Mouse (Mus musculus): ENCODE measurements around the gene Taar5. TPM values are rescaled to one million over a fixed set of nuclear protein-coding genes. Genes with fewer than 3 reads are reported as not detected.

Gene Taar5
- polyA plus RNA-seq (2012; fragmentation: generic; extraction: Trizol) = not detected
- long read RNA-seq, experiment 1 = 0 reads
- long read RNA-seq, experiment 2 = 0 reads

- Histone ChIP-seq H3K79me2 (ENCODE audit: control insufficient read depth, insufficient read depth) (no peaks in the 10 kb centered on the region), H3K4me3 (ENCODE audit: insufficient read depth, poor library complexity, severe bottlenecking) (no peak within 1 kb of the TSS), H3K27me3 (ENCODE audit: control insufficient read depth, insufficient read depth, insufficient read length) (peaks cover 18% of the 10 kb centered on the region), H3ac (ENCODE audit: control insufficient read depth, insufficient read length, low read depth) (no peak within 1 kb of the TSS), H3K79me3 (ENCODE audit: low read depth) (no peaks in the 10 kb centered on the region), H3K36me3 (ENCODE audit: control insufficient read depth, insufficient read depth) (no peaks in the 10 kb centered on the region)
- TF ChIP-seq MYOG (IDR thresholded peaks at IDR 0.05; ENCODE audit: control insufficient read depth, extremely low read depth, insufficient read length) (no peak), MAX (IDR thresholded peaks at IDR 0.05) (no peak), USF1 (IDR thresholded peaks at IDR 0.05; ENCODE audit: low read depth) (no peak), MYOD1 (IDR thresholded peaks at IDR 0.05; ENCODE audit: control insufficient read depth, insufficient read length, low read depth) (no peak), CTCF (IDR thresholded peaks at IDR 0.05; ENCODE audit: control insufficient read depth, insufficient read depth, insufficient read length) (no peak)
These were observed at the start of gene Taar5 for GRCm38 (mm10) chr10:23970656-23971165. Gene Taar5 (plus strand): TSS chr10:23970706.

DNA sequence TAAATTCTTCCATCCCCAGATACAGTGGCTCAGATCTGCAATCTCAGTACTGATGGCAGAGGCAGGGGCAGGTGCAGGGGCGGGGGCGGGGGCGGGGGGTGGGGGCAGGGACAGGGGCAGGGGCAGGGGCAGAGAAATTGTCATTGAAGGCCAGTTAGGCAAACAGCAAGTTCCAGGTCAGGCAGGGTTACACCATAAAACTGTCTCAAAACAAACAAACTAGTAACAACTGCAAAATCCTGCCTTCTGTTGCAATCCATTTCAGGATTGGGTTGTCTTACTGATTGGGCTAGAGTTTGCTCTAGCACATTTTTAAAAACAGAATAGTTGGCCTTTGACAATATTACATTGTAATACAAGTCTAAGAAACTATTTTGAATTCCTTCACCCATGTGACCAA is 48.0 kb upstream of the Taar5 start:
- Histone ChIP-seq H3K4me3 (ENCODE audit: insufficient read depth, poor library complexity, severe bottlenecking) (no peak overlapping the region), H3K27me3 (ENCODE audit: control insufficient read depth, insufficient read depth, insufficient read length) (no peaks in the 10 kb centered on the region)

DNA sequence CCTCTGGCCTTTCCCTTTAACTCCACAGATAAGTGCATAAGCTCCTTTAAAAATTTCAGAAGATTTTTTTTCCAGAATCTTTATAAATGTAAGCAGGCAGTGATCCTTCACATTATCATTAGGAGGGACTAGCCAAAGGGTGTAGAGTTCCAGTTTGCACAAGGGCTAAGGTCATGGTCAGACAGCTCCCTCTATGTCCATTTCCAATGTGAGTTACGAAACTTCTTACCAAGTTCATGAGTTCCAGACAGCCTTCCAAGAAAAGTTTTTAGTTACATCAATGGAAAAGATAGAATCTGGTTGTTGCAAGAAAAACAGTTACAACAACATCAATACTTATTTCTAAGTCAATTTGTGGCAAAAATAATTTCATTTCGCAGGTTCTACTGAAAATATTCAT is 46.6 kb upstream of the Taar5 start:
- H3ac ChIP-seq (ENCODE audit: control insufficient read depth, insufficient read length, low read depth) = no peak overlapping the region
- H3K36me3 ChIP-seq (ENCODE audit: control insufficient read depth, insufficient read depth) = no peaks in the 10 kb centered on the region
- no peak for TF ChIP-seq MYOD1 (IDR thresholded peaks at IDR 0.05; ENCODE audit: control insufficient read depth, insufficient read length, low read depth)
- no peak for TF ChIP-seq CTCF (IDR thresholded peaks at IDR 0.05; ENCODE audit: control insufficient read depth, insufficient read depth, insufficient read length)
- no peak for TF ChIP-seq CEBPB (IDR thresholded peaks at IDR 0.05; ENCODE audit: low read depth)
- TF ChIP-seq USF1 (IDR thresholded peaks at IDR 0.05; ENCODE audit: low read depth) = no peak
- no peaks in the 10 kb centered on the region for H3K27me3 ChIP-seq (ENCODE audit: control insufficient read depth, insufficient read depth, insufficient read length)
- no peak overlapping the region for H3K4me3 ChIP-seq (ENCODE audit: insufficient read depth, poor library complexity, severe bottlenecking)
- H3K79me2 ChIP-seq (ENCODE audit: control insufficient read depth, insufficient read depth) = no peaks in the 10 kb centered on the region
- no peaks in the 10 kb centered on the region for H3K79me3 ChIP-seq (ENCODE audit: low read depth)

More for the DNA sequence above, 48.0 kb upstream of the Taar5 start:
- Histone ChIP-seq H3K79me3 (ENCODE audit: low read depth) (no peaks in the 10 kb centered on the region), H3K36me3 (ENCODE audit: control insufficient read depth, insufficient read depth) (no peaks in the 10 kb centered on the region), H3K79me2 (ENCODE audit: control insufficient read depth, insufficient read depth) (no peaks in the 10 kb centered on the region), H3ac (ENCODE audit: control insufficient read depth, insufficient read length, low read depth) (no peak overlapping the region)
- TF ChIP-seq USF1 (IDR thresholded peaks at IDR 0.05; ENCODE audit: low read depth) (no peak), CTCF (IDR thresholded peaks at IDR 0.05; ENCODE audit: control insufficient read depth, insufficient read depth, insufficient read length) (no peak), MAX (IDR thresholded peaks at IDR 0.05) (no peak), FOSL1 (IDR thresholded peaks at IDR 0.05; ENCODE audit: insufficient read depth, low read length, poor library complexity, severe bottlenecking) (no peak), MYOG (IDR thresholded peaks at IDR 0.05; ENCODE audit: control insufficient read depth, extremely low read depth, insufficient read length) (no peak), MYOD1 (IDR thresholded peaks at IDR 0.05; ENCODE audit: control insufficient read depth, insufficient read length, low read depth) (no peak), CEBPB (IDR thresholded peaks at IDR 0.05; ENCODE audit: low read depth) (no peak)

DNA sequence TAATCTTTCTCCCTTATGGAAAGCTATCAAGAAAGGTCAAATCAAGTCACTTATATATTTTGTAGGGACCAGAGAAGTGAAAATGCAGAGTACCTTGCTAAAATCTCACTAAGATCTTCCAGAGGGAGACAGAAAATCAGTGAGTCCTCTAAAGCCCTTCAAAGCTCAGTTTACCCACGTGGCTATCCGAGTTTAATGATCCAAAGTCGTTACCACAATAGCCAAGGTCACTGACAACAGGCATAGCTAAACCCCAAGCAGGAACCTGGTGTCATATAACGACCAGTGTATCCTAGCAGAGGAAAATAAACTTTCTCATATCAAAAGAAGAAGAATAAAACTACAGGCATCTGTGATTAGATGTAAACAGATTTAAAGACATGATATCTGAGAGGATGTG is 32.9 kb upstream of the Taar5 start:
- H3ac ChIP-seq (ENCODE audit: control insufficient read depth, insufficient read length, low read depth) = no peak overlapping the region
- H3K36me3 ChIP-seq (ENCODE audit: control insufficient read depth, insufficient read depth) = no peaks in the 10 kb centered on the region
- TF ChIP-seq MYOD1 (IDR thresholded peaks at IDR 0.05; ENCODE audit: control insufficient read depth, insufficient read length, low read depth) = no peak
- TF ChIP-seq CTCF (IDR thresholded peaks at IDR 0.05; ENCODE audit: control insufficient read depth, insufficient read depth, insufficient read length) = no peak
- no peak for TF ChIP-seq MYOG (IDR thresholded peaks at IDR 0.05; ENCODE audit: control insufficient read depth, extremely low read depth, insufficient read length)
- TF ChIP-seq FOSL1 (IDR thresholded peaks at IDR 0.05; ENCODE audit: insufficient read depth, low read length, poor library complexity, severe bottlenecking) = no peak
- no peak for TF ChIP-seq USF1 (IDR thresholded peaks at IDR 0.05; ENCODE audit: low read depth)
- TF ChIP-seq CEBPB (IDR thresholded peaks at IDR 0.05; ENCODE audit: low read depth) = no peak
- no peak for TF ChIP-seq MAX (IDR thresholded peaks at IDR 0.05)
- peaks cover 14% of the 10 kb centered on the region for H3K27me3 ChIP-seq (ENCODE audit: control insufficient read depth, insufficient read depth, insufficient read length)
- no peaks in the 10 kb centered on the region for H3K79me3 ChIP-seq (ENCODE audit: low read depth)
- no peak overlapping the region for H3K4me3 ChIP-seq (ENCODE audit: insufficient read depth, poor library complexity, severe bottlenecking)
- no peaks in the 10 kb centered on the region for H3K79me2 ChIP-seq (ENCODE audit: control insufficient read depth, insufficient read depth)

GRCm38 (mm10) chr10:23938312-23938711 is 32.2 kb upstream of the Taar5 start, which contains the start of gene Taar2:
Gene Taar2 (plus strand): TSS chr10:23938572.
- H3K4me3 ChIP-seq (ENCODE audit: insufficient read depth, poor library complexity, severe bottlenecking) = no peak within 1 kb of the TSS
- no peaks in the 10 kb centered on the region for H3K79me3 ChIP-seq (ENCODE audit: low read depth)
- H3ac ChIP-seq (ENCODE audit: control insufficient read depth, insufficient read length, low read depth) = no peak within 1 kb of the TSS
- H3K79me2 ChIP-seq (ENCODE audit: control insufficient read depth, insufficient read depth) = no peaks in the 10 kb centered on the region
- no peaks in the 10 kb centered on the region for H3K36me3 ChIP-seq (ENCODE audit: control insufficient read depth, insufficient read depth)
- peaks cover 14% of the 10 kb centered on the region for H3K27me3 ChIP-seq (ENCODE audit: control insufficient read depth, insufficient read depth, insufficient read length)
- TF ChIP-seq MAX (IDR thresholded peaks at IDR 0.05) = no peak
- TF ChIP-seq MYOD1 (IDR thresholded peaks at IDR 0.05; ENCODE audit: control insufficient read depth, insufficient read length, low read depth) = no peak
- no peak for TF ChIP-seq USF1 (IDR thresholded peaks at IDR 0.05; ENCODE audit: low read depth)
- no peak for TF ChIP-seq MYOG (IDR thresholded peaks at IDR 0.05; ENCODE audit: control insufficient read depth, extremely low read depth, insufficient read length)
- no peak for TF ChIP-seq CTCF (IDR thresholded peaks at IDR 0.05; ENCODE audit: control insufficient read depth, insufficient read depth, insufficient read length)
- TF ChIP-seq CEBPB (IDR thresholded peaks at IDR 0.05; ENCODE audit: low read depth) = no peak
- no peak for TF ChIP-seq FOSL1 (IDR thresholded peaks at IDR 0.05; ENCODE audit: insufficient read depth, low read length, poor library complexity, severe bottlenecking)

- no peak overlapping the region for H3ac ChIP-seq (ENCODE audit: control insufficient read depth, insufficient read length, low read depth)
- H3K36me3 ChIP-seq (ENCODE audit: control insufficient read depth, insufficient read depth) = no peaks in the 10 kb centered on the region
- no peak overlapping the region for H3K4me3 ChIP-seq (ENCODE audit: insufficient read depth, poor library complexity, severe bottlenecking)
- H3K79me2 ChIP-seq (ENCODE audit: control insufficient read depth, insufficient read depth) = no peaks in the 10 kb centered on the region
- no peaks in the 10 kb centered on the region for H3K79me3 ChIP-seq (ENCODE audit: low read depth)
- H3K27me3 ChIP-seq (ENCODE audit: control insufficient read depth, insufficient read depth, insufficient read length) = peaks cover 10% of the 10 kb centered on the region
- TF ChIP-seq USF1 (IDR thresholded peaks at IDR 0.05; ENCODE audit: low read depth) (no peak), CTCF (IDR thresholded peaks at IDR 0.05; ENCODE audit: control insufficient read depth, insufficient read depth, insufficient read length) (no peak), MAX (IDR thresholded peaks at IDR 0.05) (no peak), FOSL1 (IDR thresholded peaks at IDR 0.05; ENCODE audit: insufficient read depth, low read length, poor library complexity, severe bottlenecking) (no peak), MYOG (IDR thresholded peaks at IDR 0.05; ENCODE audit: control insufficient read depth, extremely low read depth, insufficient read length) (no peak), CEBPB (IDR thresholded peaks at IDR 0.05; ENCODE audit: low read depth) (no peak), MYOD1 (IDR thresholded peaks at IDR 0.05; ENCODE audit: control insufficient read depth, insufficient read length, low read depth) (no peak)
These were observed 28.0 kb upstream of the Taar5 start for GRCm38 (mm10) chr10:23942465-23942864.
